Mouse (Mus musculus): Measurements from ENCODE around the gene Adat3. TPM values are rescaled to one million over a fixed set of nuclear protein-coding genes. Genes with fewer than 3 reads are reported as not detected.
"Not testable (repeated sequence)": the region's sequence is repeated elsewhere in the genome, so short reads cannot be mapped to it uniquely, and the experiment has no call there.

The Adat3 gene
- polyA plus RNA-seq, 1 experiment from 2014 or later = 6.2 TPM

GRCm38 (mm10) chr10:80605721-80606120 is 3.0 kb downstream of the Adat3 start, which contains the start of gene Gm49322:
TSS of gene Gm49322 (plus strand) at chr10:80606021.
- ATAC-seq; H3K4me2 ChIP-seq (ENCODE audit: low read length); H3K9ac ChIP-seq (ENCODE audit: low read depth, low read length); H3K27me3 ChIP-seq (ENCODE audit: control insufficient read depth, insufficient read depth, low read depth, low read length); H3K9me3 ChIP-seq (replicated peaks; ENCODE audit: control insufficient read depth, low read length, poor library complexity, severe bottlenecking); H3K4me3 ChIP-seq (ENCODE audit: low read depth, low read length); H3K27ac ChIP-seq (ENCODE audit: low read length): not testable (repeated sequence)
- Histone ChIP-seq H3K4me1 (ENCODE audit: control insufficient read depth, insufficient read depth, low read length) (peaks cover 18% of the 10 kb centered on the region), H3K36me3 (ENCODE audit: control insufficient read depth, insufficient read depth, low read length) (peaks cover 33% of the 10 kb centered on the region)
- WGBS = 92% methylated on average over 2 of the region's 4 CpGs

GRCm38 (mm10) chr10:80606306-80606705 is 3.6 kb downstream of the Adat3 start:
- Histone ChIP-seq H3K4me2 (ENCODE audit: low read length) (no peak overlapping the region), H3K36me3 (ENCODE audit: control insufficient read depth, insufficient read depth, low read length) (peaks cover 33% of the 10 kb centered on the region), H3K9ac (ENCODE audit: low read depth, low read length) (no peak overlapping the region), H3K9me3 (replicated peaks; ENCODE audit: control insufficient read depth, low read length, poor library complexity, severe bottlenecking) (no peaks in the 10 kb centered on the region), H3K4me1 (ENCODE audit: control insufficient read depth, insufficient read depth, low read length) (peaks cover 18% of the 10 kb centered on the region), H3K27me3 (ENCODE audit: control insufficient read depth, insufficient read depth, low read depth, low read length) (no peaks in the 10 kb centered on the region), H3K4me3 (ENCODE audit: low read depth, low read length) (no peak overlapping the region), H3K27ac (ENCODE audit: low read length) (no peak overlapping the region)
- WGBS = 95% methylated on average over 23 of the region's 23 CpGs
- ATAC-seq = no peak

GRCm38 (mm10) chr10:80606737-80607350 is 4.2 kb downstream of the Adat3 start:
- H3K4me1 ChIP-seq (ENCODE audit: control insufficient read depth, insufficient read depth, low read length) = peaks cover 18% of the 10 kb centered on the region
- H3K27me3 ChIP-seq (ENCODE audit: control insufficient read depth, insufficient read depth, low read depth, low read length) = no peaks in the 10 kb centered on the region
- no peak overlapping the region for H3K4me3 ChIP-seq (ENCODE audit: low read depth, low read length)
- no peak overlapping the region for H3K27ac ChIP-seq (ENCODE audit: low read length)
- peaks cover 33% of the 10 kb centered on the region for H3K36me3 ChIP-seq (ENCODE audit: control insufficient read depth, insufficient read depth, low read length)
- 96% methylated on average over 34 of the region's 34 CpGs for WGBS
- ATAC-seq = no peak
- no peak overlapping the region for H3K4me2 ChIP-seq (ENCODE audit: low read length)
- no peaks in the 10 kb centered on the region for H3K9me3 ChIP-seq (replicated peaks; ENCODE audit: control insufficient read depth, low read length, poor library complexity, severe bottlenecking)
- H3K9ac ChIP-seq (ENCODE audit: low read depth, low read length) = no peak overlapping the region

- H3K36me3 ChIP-seq (ENCODE audit: control insufficient read depth, insufficient read depth, low read length) = peaks cover 33% of the 10 kb centered on the region
- 90% methylated on average over 3 of the region's 3 CpGs for WGBS
- ATAC-seq = no peak
Observed at GRCm38 (mm10) chr10:80608435-80608834, 5.8 kb downstream of the Adat3 start.

GRCm38 (mm10) chr10:80609269-80609924 is 6.7 kb downstream of the Adat3 start:
- H3K27me3 ChIP-seq (ENCODE audit: control insufficient read depth, insufficient read depth, low read depth, low read length) = no peaks in the 10 kb centered on the region

More at GRCm38 (mm10) chr10:80608435-80608834, 5.8 kb downstream of the Adat3 start:
- no peak overlapping the region; the same call in 1 of the 2 replicates for H3K9ac ChIP-seq (ENCODE audit: low read depth, low read length)
- peaks cover 12% of the 10 kb centered on the region for H3K4me1 ChIP-seq (ENCODE audit: control insufficient read depth, insufficient read depth, low read length)
- no peak overlapping the region for H3K4me3 ChIP-seq (ENCODE audit: low read depth, low read length)
- no peaks in the 10 kb centered on the region for H3K27me3 ChIP-seq (ENCODE audit: control insufficient read depth, insufficient read depth, low read depth, low read length)
- no peaks in the 10 kb centered on the region for H3K9me3 ChIP-seq (replicated peaks; ENCODE audit: control insufficient read depth, low read length, poor library complexity, severe bottlenecking)
- H3K27ac ChIP-seq (ENCODE audit: low read length) = no peak overlapping the region
- H3K4me2 ChIP-seq (ENCODE audit: low read length) = no peak overlapping the region

GRCm38 (mm10) chr10:80610116-80610785 is 7.6 kb downstream of the Adat3 start:
- Histone ChIP-seq H3K4me1 (ENCODE audit: control insufficient read depth, insufficient read depth, low read length) (no peaks in the 10 kb centered on the region), H3K4me2 (ENCODE audit: low read length) (no peak overlapping the region), H3K9me3 (replicated peaks; ENCODE audit: control insufficient read depth, low read length, poor library complexity, severe bottlenecking) (no peaks in the 10 kb centered on the region), H3K9ac (ENCODE audit: low read depth, low read length) (0 out of 2 replicates have a peak overlapping the region, but pooled peaks have one; percentile 6), H3K27me3 (ENCODE audit: control insufficient read depth, insufficient read depth, low read depth, low read length) (no peaks in the 10 kb centered on the region), H3K36me3 (ENCODE audit: control insufficient read depth, insufficient read depth, low read length) (peaks cover 41% of the 10 kb centered on the region), H3K27ac (ENCODE audit: low read length) (no peak overlapping the region), H3K4me3 (ENCODE audit: low read depth, low read length) (no peak overlapping the region)
- WGBS = 93% methylated on average over 9 of the region's 9 CpGs
- no peak for ATAC-seq

More at GRCm38 (mm10) chr10:80609269-80609924, 6.7 kb downstream of the Adat3 start:
- no peak overlapping the region for H3K9ac ChIP-seq (ENCODE audit: low read depth, low read length)
- peaks cover 36% of the 10 kb centered on the region for H3K36me3 ChIP-seq (ENCODE audit: control insufficient read depth, insufficient read depth, low read length)
- 90% methylated on average over 10 of the region's 10 CpGs for WGBS
- peaks cover 2% of the 10 kb centered on the region; the same call in 1 of the 2 replicates for H3K4me1 ChIP-seq (ENCODE audit: control insufficient read depth, insufficient read depth, low read length)
- H3K9me3 ChIP-seq (replicated peaks; ENCODE audit: control insufficient read depth, low read length, poor library complexity, severe bottlenecking) = no peaks in the 10 kb centered on the region
- no peak for ATAC-seq
- no peak overlapping the region for H3K27ac ChIP-seq (ENCODE audit: low read length)
- no peak overlapping the region for H3K4me3 ChIP-seq (ENCODE audit: low read depth, low read length)
- no peak overlapping the region for H3K4me2 ChIP-seq (ENCODE audit: low read length)

- Histone ChIP-seq H3K27ac (ENCODE audit: low read length) (no peak overlapping the region), H3K4me2 (ENCODE audit: low read length) (no peak overlapping the region), H3K4me3 (ENCODE audit: low read depth, low read length) (no peak overlapping the region), H3K9ac (ENCODE audit: low read depth, low read length) (no peak overlapping the region), H3K9me3 (replicated peaks; ENCODE audit: control insufficient read depth, low read length, poor library complexity, severe bottlenecking) (no peaks in the 10 kb centered on the region), H3K4me1 (ENCODE audit: control insufficient read depth, insufficient read depth, low read length) (no peaks in the 10 kb centered on the region), H3K36me3 (ENCODE audit: control insufficient read depth, insufficient read depth, low read length) (peaks cover 43% of the 10 kb centered on the region), H3K27me3 (ENCODE audit: control insufficient read depth, insufficient read depth, low read depth, low read length) (no peaks in the 10 kb centered on the region)
- WGBS = 82% methylated on average over 4 of the region's 4 CpGs
- no peak for ATAC-seq
Observed at GRCm38 (mm10) chr10:80611024-80611423, 8.3 kb downstream of the Adat3 start.

GRCm38 (mm10) chr10:80611905-80612304 is 9.2 kb downstream of the Adat3 start:
- no peaks in the 10 kb centered on the region for H3K4me1 ChIP-seq (ENCODE audit: control insufficient read depth, insufficient read depth, low read length)
- no peak for ATAC-seq
- no peaks in the 10 kb centered on the region for H3K27me3 ChIP-seq (ENCODE audit: control insufficient read depth, insufficient read depth, low read depth, low read length)
- H3K4me3 ChIP-seq (ENCODE audit: low read depth, low read length) = no peak overlapping the region
- WGBS = 96% methylated on average over 3 of the region's 3 CpGs
- H3K4me2 ChIP-seq (ENCODE audit: low read length) = no peak overlapping the region
- H3K36me3 ChIP-seq (ENCODE audit: control insufficient read depth, insufficient read depth, low read length) = peaks cover 35% of the 10 kb centered on the region
- no peaks in the 10 kb centered on the region for H3K9me3 ChIP-seq (replicated peaks; ENCODE audit: control insufficient read depth, low read length, poor library complexity, severe bottlenecking)
- H3K27ac ChIP-seq (ENCODE audit: low read length) = no peak overlapping the region
- no peak overlapping the region for H3K9ac ChIP-seq (ENCODE audit: low read depth, low read length)

- no peaks in the 10 kb centered on the region for H3K4me1 ChIP-seq (ENCODE audit: control insufficient read depth, insufficient read depth, low read length)
- no peak overlapping the region for H3K4me3 ChIP-seq (ENCODE audit: low read depth, low read length)
- H3K27ac ChIP-seq (ENCODE audit: low read length) = no peak overlapping the region
- WGBS = 82% methylated on average over 3 of the region's 3 CpGs
- no peaks in the 10 kb centered on the region for H3K27me3 ChIP-seq (ENCODE audit: control insufficient read depth, insufficient read depth, low read depth, low read length)
- no peak for ATAC-seq
- no peak overlapping the region for H3K4me2 ChIP-seq (ENCODE audit: low read length)
- H3K9ac ChIP-seq (ENCODE audit: low read depth, low read length) = no peak overlapping the region
- no peaks in the 10 kb centered on the region for H3K9me3 ChIP-seq (replicated peaks; ENCODE audit: control insufficient read depth, low read length, poor library complexity, severe bottlenecking)
- H3K36me3 ChIP-seq (ENCODE audit: control insufficient read depth, insufficient read depth, low read length) = peaks cover 16% of the 10 kb centered on the region
Observed at GRCm38 (mm10) chr10:80613821-80614220, 11.1 kb downstream of the Adat3 start.

Measured in midbrain, embryonic 16.5 days (tissue).